Mouse (Mus musculus) kidney, embryonic 14.5 days (tissue): Measurements from ENCODE around the gene Rapgef4. TPM values are rescaled to one million over a fixed set of nuclear protein-coding genes. Genes with fewer than 3 reads are reported as not detected.

Experiments
- ATAC-seq: fragments of 200-750 bp; cut with Nextera tagmentation; 2 replicates; pipeline ENCODE4 v1.8.0; 2017; ENCODE audit warnings: moderate number of reproducible peaks, mild to moderate bottlenecking, moderate TSS enrichment, moderate library complexity; ENCODE audit not compliant: low FRiP score, low TSS enrichment
- H3K27ac ChIP-seq: fragments of 300-500 bp; sonication (generic); 2 replicates; pipeline ENCODE4 v1.5.1; 2014; ENCODE audit warnings: low read depth, mild to moderate bottlenecking, low read length, moderate library complexity, mixed read lengths
- H3K27me3 ChIP-seq: fragments of 300-500 bp; sonication (generic); 2 replicates; pipeline ENCODE4 v1.6.1; 2014; ENCODE audit warnings: mild to moderate bottlenecking, low read length; ENCODE audit not compliant: control insufficient read depth, insufficient read depth
- H3K36me3 ChIP-seq: fragments of 300-500 bp; sonication (generic); 2 replicates; pipeline ENCODE4 v1.6.1; 2014; ENCODE audit warnings: low read length, mixed read lengths; ENCODE audit not compliant: control insufficient read depth, insufficient read depth
- H3K4me1 ChIP-seq: fragments of 300-500 bp; sonication (generic); 2 replicates; pipeline ENCODE4 v1.6.1; 2014; ENCODE audit warnings: low read length, mixed read lengths; ENCODE audit not compliant: control insufficient read depth, insufficient read depth
- H3K4me2 ChIP-seq: fragments of 300-500 bp; sonication (generic); replicated peaks from 2 replicates; pipeline ENCODE4 v1.6.1; 2014; ENCODE audit warnings: low read depth, mild to moderate bottlenecking, low read length
- H3K4me3 ChIP-seq: fragments of 300-500 bp; sonication (generic); 2 replicates; pipeline ENCODE4 v1.5.1; 2014; ENCODE audit warnings: mild to moderate bottlenecking, low read length
- H3K9ac ChIP-seq: fragments of 300-500 bp; sonication (generic); 2 replicates; pipeline ENCODE4 v1.6.1; 2014; ENCODE audit warnings: low read depth, mild to moderate bottlenecking, low read length, moderate library complexity
- H3K9me3 ChIP-seq: fragments of 300-500 bp; sonication (generic); 2 replicates; pipeline ENCODE4 v1.6.1; 2016; ENCODE audit warnings: low read length; ENCODE audit not compliant: control insufficient read depth
- WGBS: fragments of 180-500 bp; shearing (Covaris S2); extraction: QIAGEN DNeasy Blood & Tissue Kit; methylation state at CpG from one replicate; pipeline ENCODE4 v1.1.7; 2014; 5-methylcytosine and 5-hydroxymethylcytosine counted together
- polyA plus RNA-seq: library from polyadenylated mRNA; unstranded; fragments of >200 nt; fragmentation: Nextera tagmentation; extraction: Ambion mirVana; gene quantifications from 2 replicates; pipeline ENCODE4 v1.2.1, GENCODE M21; 2014

The Rapgef4 gene
- polyA plus RNA-seq, 1 experiment from 2014 or later = 4.2 TPM

- Histone ChIP-seq H3K4me1 (peaks cover 6% of the 10 kb centered on the region; the same call in 1 of the 2 replicates), H3K27ac (no peak overlapping the region), H3K4me3 (peak overlapping the region; percentile 2; the same call in 1 of the 2 replicates), H3K4me2 (peak overlapping the region; percentile 35), H3K9ac (peak overlapping the region; percentile 28; the same call in 1 of the 2 replicates), H3K9me3 (no peaks in the 10 kb centered on the region), H3K27me3 (no peaks in the 10 kb centered on the region), H3K36me3 (no peaks in the 10 kb centered on the region)
- 28% methylated on average over 14 of the region's 14 CpGs for WGBS
- peak; percentile 62; the same call in 1 of the 2 replicates for ATAC-seq
Measured at GRCm38 (mm10) chr2:72254813-72255582, 274.0 kb downstream of the Rapgef4 start.

GRCm38 (mm10) chr2:72260704-72261103, 279.7 kb downstream of the Rapgef4 start:
- WGBS = 94% methylated on average over 1 of the region's 1 CpGs
- Histone ChIP-seq H3K27ac (no peak overlapping the region), H3K4me1 (no peaks in the 10 kb centered on the region), H3K36me3 (no peaks in the 10 kb centered on the region), H3K27me3 (no peaks in the 10 kb centered on the region), H3K9ac (no peak overlapping the region), H3K4me3 (no peak overlapping the region), H3K4me2 (no peak overlapping the region), H3K9me3 (no peaks in the 10 kb centered on the region)
- no peak for ATAC-seq

GRCm38 (mm10) chr2:72262814-72263480, 281.9 kb downstream of the Rapgef4 start:
- ATAC-seq = no peak
- 79% methylated on average over 6 of the region's 6 CpGs for WGBS

GRCm38 (mm10) chr2:72267390-72267789, 286.4 kb downstream of the Rapgef4 start:
- Histone ChIP-seq H3K9me3 (no peaks in the 10 kb centered on the region), H3K4me2 (no peak overlapping the region), H3K27ac (no peak overlapping the region), H3K9ac (no peak overlapping the region), H3K4me3 (no peak overlapping the region), H3K36me3 (no peaks in the 10 kb centered on the region), H3K27me3 (no peaks in the 10 kb centered on the region), H3K4me1 (no peaks in the 10 kb centered on the region)
- ATAC-seq = no peak
- WGBS = 88% methylated on average over 6 of the region's 6 CpGs

More at GRCm38 (mm10) chr2:72262814-72263480, 281.9 kb downstream of the Rapgef4 start:
- Histone ChIP-seq H3K36me3 (no peaks in the 10 kb centered on the region), H3K4me3 (no peak overlapping the region), H3K27ac (no peak overlapping the region), H3K9ac (no peak overlapping the region), H3K9me3 (no peaks in the 10 kb centered on the region), H3K27me3 (no peaks in the 10 kb centered on the region), H3K4me2 (no peak overlapping the region), H3K4me1 (no peaks in the 10 kb centered on the region)

GRCm38 (mm10) chr2:72269651-72270341, 288.8 kb downstream of the Rapgef4 start:
- ATAC-seq = no peak
- WGBS = 68% methylated on average over 4 of the region's 4 CpGs
- Histone ChIP-seq H3K36me3 (no peaks in the 10 kb centered on the region), H3K4me3 (no peak overlapping the region), H3K27me3 (no peaks in the 10 kb centered on the region), H3K9ac (no peak overlapping the region), H3K4me1 (no peaks in the 10 kb centered on the region), H3K4me2 (no peak overlapping the region), H3K9me3 (no peaks in the 10 kb centered on the region), H3K27ac (no peak overlapping the region)

GRCm38 (mm10) chr2:72278247-72278873, 297.3 kb downstream of the Rapgef4 start:
- Histone ChIP-seq H3K36me3 (no peaks in the 10 kb centered on the region), H3K27ac (no peak overlapping the region), H3K4me2 (no peak overlapping the region), H3K27me3 (no peaks in the 10 kb centered on the region), H3K9ac (no peak overlapping the region), H3K9me3 (no peaks in the 10 kb centered on the region), H3K4me1 (no peaks in the 10 kb centered on the region), H3K4me3 (no peak overlapping the region)
- ATAC-seq = no peak
- WGBS = 81% methylated on average over 4 of the region's 4 CpGs

GRCm38 (mm10) chr2:72280524-72280923, 299.5 kb downstream of the Rapgef4 start:
- no peak overlapping the region for H3K9ac ChIP-seq
- no peak for ATAC-seq
- H3K36me3 ChIP-seq = no peaks in the 10 kb centered on the region
- no peak overlapping the region for H3K4me2 ChIP-seq
- 93% methylated on average over 5 of the region's 5 CpGs for WGBS
- H3K27me3 ChIP-seq = no peaks in the 10 kb centered on the region
- H3K27ac ChIP-seq = no peak overlapping the region
- no peaks in the 10 kb centered on the region for H3K9me3 ChIP-seq
- no peaks in the 10 kb centered on the region for H3K4me1 ChIP-seq
- H3K4me3 ChIP-seq = no peak overlapping the region

GRCm38 (mm10) chr2:72281971-72282370, 300.9 kb downstream of the Rapgef4 start:
- no peaks in the 10 kb centered on the region for H3K4me1 ChIP-seq
- no peak for ATAC-seq
- no peaks in the 10 kb centered on the region for H3K27me3 ChIP-seq
- H3K9me3 ChIP-seq = no peaks in the 10 kb centered on the region
- H3K27ac ChIP-seq = no peak overlapping the region
- H3K9ac ChIP-seq = no peak overlapping the region
- H3K36me3 ChIP-seq = no peaks in the 10 kb centered on the region
- H3K4me3 ChIP-seq = no peak overlapping the region
- no peak overlapping the region for H3K4me2 ChIP-seq
- WGBS = 94% methylated on average over 14 of the region's 14 CpGs
